In the genomic region with DNA sequence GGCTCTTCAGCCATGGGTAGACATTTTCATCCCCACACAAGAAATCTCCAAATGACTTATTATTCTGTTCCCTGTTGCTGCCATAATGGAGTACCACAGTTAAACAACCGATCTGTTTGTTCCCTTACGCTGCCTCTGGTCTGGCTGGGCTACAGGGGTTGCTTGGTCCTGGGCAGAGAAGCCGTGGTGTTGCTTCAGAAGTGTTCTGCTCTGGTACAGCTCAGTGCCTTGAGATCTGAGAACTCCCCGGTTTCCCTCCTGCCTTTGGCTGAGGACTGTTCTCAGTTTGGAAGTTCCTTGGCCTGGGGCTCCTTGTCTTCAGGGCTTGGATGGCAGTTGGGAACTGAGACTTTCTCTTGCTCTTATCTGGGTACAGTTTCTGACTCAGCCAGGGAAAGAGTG, we compare ENCODE assay signal across 15 mouse cellular contexts. TPM values are rescaled to one million over a fixed set of nuclear protein-coding genes. Genes with fewer than 3 reads are reported as not detected.
DNase-seq lines count a peak whose midpoint lies in the region; ATAC-seq and TF ChIP-seq lines count a peak whose summit lies in the region.
"Had no signal": no experiment of that assay in that cellular context is flagged by ENCODE, and none has a peak within 500 bp of the region (broad histone marks: within the 10 kb centered on the region; RNA-seq: fewer than 3 reads in every experiment).

No protein-coding gene starts in this region.

- no peak for TF ChIP-seq POLR2A in MEL (IDR thresholded peaks at IDR 0.05; ENCODE audit: control insufficient read depth in 1 of 2, insufficient read depth in 1 of 2, low read depth in 1 of 2, low read length in 2 of 2, poor library complexity in 1 of 2)

- TF ChIP-seq EP300 in MEL (IDR thresholded peaks at IDR 0.05; ENCODE audit: low read depth in 1 of 2, low read length in 2 of 2), result no peak
- TF ChIP-seq EP300 in liver, postnatal 0 days (IDR thresholded peaks at IDR 0.05; ENCODE audit: low read depth), result no peak

- peak; percentile 48 for DNase-seq in MEL (ENCODE audit: low read depth, low spot score)
- DNase-seq in NIH3T3 (ENCODE audit: low read depth), result peak; percentile 53
- DNase-seq in liver, postnatal 0 days, result no peak
- no peak for DNase-seq in hindbrain, embryonic 10.5 days (ENCODE audit: low spot score)
- DNase-seq: adrenal gland, adult 8-10 months; cerebellum, postnatal 36 days; lung, postnatal 10 days had no signal

- 51% methylated on average over 4 of the region's 4 CpGs for WGBS in intestine, embryonic 15.5 days
- WGBS in intestine, embryonic 16.5 days, result 56% methylated on average over 4 of the region's 4 CpGs
- 48% methylated on average over 4 of the region's 4 CpGs for WGBS in liver, postnatal 0 days (ENCODE audit: insufficient replicate concordance)
- WGBS in hindbrain, embryonic 10.5 days, result 78% methylated on average over 4 of the region's 4 CpGs
- 80% methylated on average over 4 of the region's 4 CpGs for WGBS in neural tube, embryonic 15.5 days

- TF ChIP-seq CTCF in MEL (IDR thresholded peaks at IDR 0.05 in 2 of 3, conservative IDR thresholded peaks at IDR 0.05 in 1 of 3; ENCODE audit: control insufficient read depth in 1 of 3, insufficient read depth in 1 of 3, low read depth in 2 of 3, low read length in 3 of 3, poor library complexity in 1 of 3, severe bottlenecking in 1 of 3), result no peak
- no peak for TF ChIP-seq CTCF in liver, postnatal 0 days (IDR thresholded peaks at IDR 0.05; ENCODE audit: low read depth)

- no peaks in the 10 kb centered on the region for H3K27me3 ChIP-seq in intestine, embryonic 15.5 days (replicated peaks)
- H3K27me3 ChIP-seq in intestine, embryonic 16.5 days (replicated peaks; ENCODE audit: control insufficient read depth, insufficient read depth, low read length), result no peaks in the 10 kb centered on the region
- no peaks in the 10 kb centered on the region for H3K27me3 ChIP-seq in MEL (ENCODE audit: control insufficient read depth in 1 of 2, insufficient read depth in 2 of 2, low read length in 2 of 2)
- H3K27me3 ChIP-seq in liver, postnatal 0 days (ENCODE audit: insufficient read depth, low read length), result no peaks in the 10 kb centered on the region
- H3K27me3 ChIP-seq in hindbrain, embryonic 10.5 days (ENCODE audit: insufficient read depth, poor library complexity, severe bottlenecking), result peaks cover 21% of the 10 kb centered on the region
- no peaks in the 10 kb centered on the region; the same call in 1 of the 2 replicates for H3K27me3 ChIP-seq in neural tube, embryonic 15.5 days (replicated peaks)
- H3K27me3 ChIP-seq: CH12.LX; hindbrain, embryonic 15.5 days; neural tube, embryonic 13.5 days had no signal

- H3K9ac ChIP-seq in intestine, embryonic 15.5 days, result no peak overlapping the region
- H3K9ac ChIP-seq in intestine, embryonic 16.5 days (ENCODE audit: low read depth, low read length), result no peak overlapping the region
- peak overlapping the region; percentile 32 for H3K9ac ChIP-seq in MEL (ENCODE audit: control insufficient read depth, low read depth, low read length, poor library complexity, severe bottlenecking)
- H3K9ac ChIP-seq in liver, postnatal 0 days (replicated peaks), result no peak overlapping the region
- H3K9ac ChIP-seq in neural tube, embryonic 15.5 days (replicated peaks), result no peak overlapping the region
- H3K9ac ChIP-seq: hindbrain, embryonic 15.5 days; midbrain, embryonic 12.5 days; neural tube, embryonic 13.5 days had no signal

- no peak for ATAC-seq in intestine, embryonic 15.5 days
- no peak for ATAC-seq in intestine, embryonic 16.5 days
- ATAC-seq in liver, postnatal 0 days, result no peak
- ATAC-seq in neural tube, embryonic 15.5 days (ENCODE audit: low FRiP score), result no peak
- ATAC-seq: forebrain, embryonic 16.5 days had no signal

- H3K4me3 ChIP-seq in intestine, embryonic 15.5 days (replicated peaks), result no peak overlapping the region
- no peak overlapping the region for H3K4me3 ChIP-seq in intestine, embryonic 16.5 days (ENCODE audit: low read length)
- H3K4me3 ChIP-seq in MEL (ENCODE audit: control insufficient read depth in 1 of 2, insufficient read depth in 1 of 2, low read depth in 2 of 2, low read length in 2 of 2), result peak overlapping the region; percentile 35 to 54; a peak in 3 of 4 replicates
- H3K4me3 ChIP-seq in liver, postnatal 0 days (ENCODE audit: low read depth, low read length), result no peak overlapping the region
- no peak overlapping the region for H3K4me3 ChIP-seq in hindbrain, embryonic 10.5 days
- H3K4me3 ChIP-seq in neural tube, embryonic 15.5 days (replicated peaks), result no peak overlapping the region
- H3K4me3 ChIP-seq: hindbrain, embryonic 15.5 days; midbrain, embryonic 12.5 days; neural tube, embryonic 13.5 days had no signal

- 0 out of 2 replicates have a peak overlapping the region, but pooled peaks have one; percentile 11 for H3K27ac ChIP-seq in intestine, embryonic 15.5 days
- no peak overlapping the region for H3K27ac ChIP-seq in intestine, embryonic 16.5 days (ENCODE audit: low read length)
- peak overlapping the region; percentile 56 for H3K27ac ChIP-seq in MEL (ENCODE audit: control insufficient read depth, low read depth, low read length)
- peak overlapping the region; percentile 79 for H3K27ac ChIP-seq in liver, postnatal 0 days (ENCODE audit: low read depth)
- no peak overlapping the region for H3K27ac ChIP-seq in hindbrain, embryonic 10.5 days
- H3K27ac ChIP-seq in neural tube, embryonic 15.5 days (replicated peaks), result no peak overlapping the region
- H3K27ac ChIP-seq: hindbrain, embryonic 15.5 days; midbrain, embryonic 12.5 days; neural tube, embryonic 13.5 days had no signal

- peaks cover 21% of the 10 kb centered on the region for H3K4me1 ChIP-seq in intestine, embryonic 15.5 days (replicated peaks)
- peaks cover 16% of the 10 kb centered on the region for H3K4me1 ChIP-seq in intestine, embryonic 16.5 days (ENCODE audit: control insufficient read depth, insufficient read depth, low read length)
- peaks cover 12 to 52% of the 10 kb centered on the region in 2 experiments for H3K4me1 ChIP-seq in MEL (ENCODE audit: control insufficient read depth in 1 of 2, insufficient read depth in 2 of 2, low read length in 2 of 2)
- peaks cover 35% of the 10 kb centered on the region for H3K4me1 ChIP-seq in liver, postnatal 0 days (ENCODE audit: insufficient read depth)
- peaks cover 31% of the 10 kb centered on the region for H3K4me1 ChIP-seq in hindbrain, embryonic 10.5 days (replicated peaks)
- H3K4me1 ChIP-seq in neural tube, embryonic 15.5 days, result peaks cover 16% of the 10 kb centered on the region

- TF ChIP-seq RAD21 in MEL (IDR thresholded peaks at IDR 0.05; ENCODE audit: low read depth, low read length), result no peak

- no peaks in the 10 kb centered on the region for H3K36me3 ChIP-seq in intestine, embryonic 15.5 days
- no peaks in the 10 kb centered on the region for H3K36me3 ChIP-seq in intestine, embryonic 16.5 days (ENCODE audit: control insufficient read depth, insufficient read depth, low read length)
- H3K36me3 ChIP-seq in MEL (ENCODE audit: control insufficient read depth in 1 of 2, insufficient read depth in 2 of 2, low read length in 2 of 2), result peaks cover 0 to 19% of the 10 kb centered on the region in 2 experiments; a peak in 2 of 4 replicates
- no peaks in the 10 kb centered on the region for H3K36me3 ChIP-seq in liver, postnatal 0 days (replicated peaks; ENCODE audit: insufficient read depth, low read length)
- no peaks in the 10 kb centered on the region for H3K36me3 ChIP-seq in hindbrain, embryonic 10.5 days
- H3K36me3 ChIP-seq in neural tube, embryonic 15.5 days, result no peaks in the 10 kb centered on the region
- H3K36me3 ChIP-seq: hindbrain, embryonic 15.5 days; midbrain, embryonic 12.5 days; neural tube, embryonic 13.5 days had no signal

- no peak overlapping the region for H3K4me2 ChIP-seq in intestine, embryonic 15.5 days (replicated peaks)
- H3K4me2 ChIP-seq in intestine, embryonic 16.5 days (ENCODE audit: low read depth, low read length), result no peak overlapping the region
- H3K4me2 ChIP-seq in liver, postnatal 0 days (ENCODE audit: low read depth, low read length), result peak overlapping the region; percentile 7; the same call in 1 of the 2 replicates
- no peak overlapping the region for H3K4me2 ChIP-seq in neural tube, embryonic 15.5 days
- H3K4me2 ChIP-seq: hindbrain, embryonic 15.5 days; midbrain, embryonic 12.5 days; neural tube, embryonic 13.5 days had no signal

- peaks cover 7% of the 10 kb centered on the region for H3K79me2 ChIP-seq in MEL (ENCODE audit: control insufficient read depth, insufficient read depth, low read length, poor library complexity)

- no peaks in the 10 kb centered on the region for H3K9me3 ChIP-seq in intestine, embryonic 15.5 days
- no peaks in the 10 kb centered on the region for H3K9me3 ChIP-seq in intestine, embryonic 16.5 days (ENCODE audit: control insufficient read depth, low read length)
- no peaks in the 10 kb centered on the region for H3K9me3 ChIP-seq in MEL (replicated peaks; ENCODE audit: insufficient read depth, low read length)
- no peaks in the 10 kb centered on the region for H3K9me3 ChIP-seq in liver, postnatal 0 days (ENCODE audit: low read length)
- H3K9me3 ChIP-seq in hindbrain, embryonic 10.5 days, result no peaks in the 10 kb centered on the region
- no peaks in the 10 kb centered on the region for H3K9me3 ChIP-seq in neural tube, embryonic 15.5 days (replicated peaks)
- H3K9me3 ChIP-seq: hindbrain, embryonic 15.5 days; midbrain, embryonic 12.5 days; neural tube, embryonic 13.5 days had no signal

RNA-seq across cellular contexts. Expression of a gene that starts 3.5 kb away (rescaled TPM):
- polyA plus RNA-seq in intestine, embryonic 15.5 days (2015; fragmentation: Nextera tagmentation; extraction: Ambion mirVana), result 22.2 and 24.0 TPM in 2 replicates
- 31.6 and 41.6 TPM in 2 replicates for polyA plus RNA-seq in intestine, embryonic 16.5 days (2015; fragmentation: Nextera tagmentation; extraction: Ambion mirVana)
- 6.9 and 7.8 TPM in 2 replicates for total RNA-seq in MEL (2012; rRNA removed)
- 10 to 100 TPM in 1 of 2 experiments, not detected in 1; 10.8 TPM for polyA plus RNA-seq in MEL (2012; ENCODE audit: insufficient read depth in 1 of 2, insufficient read length in 2 of 2, low read depth in 1 of 2, low replicate concordance in 2 of 2, missing spikeins in 1 of 2)
- 33.0 and 36.5 TPM in 2 replicates for polyA plus RNA-seq in liver, postnatal 0 days (2015; fragmentation: Nextera tagmentation; extraction: Ambion mirVana)
- 4.8 and 5.6 TPM in 2 replicates for polyA plus RNA-seq in hindbrain, embryonic 10.5 days (2016; fragmentation: Nextera tagmentation; extraction: Ambion mirVana)
- 3.3 and 6.4 TPM in 2 replicates for polyA plus RNA-seq in neural tube, embryonic 15.5 days (2015; fragmentation: Nextera tagmentation; extraction: Ambion mirVana)

RNA-seq across cellular contexts. Expression of a gene that starts 57.5 kb away (rescaled TPM):
- 17.0 and 18.2 TPM in 2 replicates for polyA plus RNA-seq in intestine, embryonic 15.5 days (2015; fragmentation: Nextera tagmentation; extraction: Ambion mirVana)
- 17.0 and 20.6 TPM in 2 replicates for polyA plus RNA-seq in intestine, embryonic 16.5 days (2015; fragmentation: Nextera tagmentation; extraction: Ambion mirVana)
- total RNA-seq in MEL (2012; rRNA removed), result 0.12 TPM in 1 of 2 replicates, not detected in the other
- under 1 TPM in 1 of 2 experiments, not detected in 1; 0.25 TPM for polyA plus RNA-seq in MEL (2012; ENCODE audit: insufficient read depth in 1 of 2, insufficient read length in 2 of 2, low read depth in 1 of 2, low replicate concordance in 2 of 2, missing spikeins in 1 of 2)
- polyA plus RNA-seq in liver, postnatal 0 days (2015; fragmentation: Nextera tagmentation; extraction: Ambion mirVana), result 1.3 and 1.7 TPM in 2 replicates
- polyA plus RNA-seq in hindbrain, embryonic 10.5 days (2016; fragmentation: Nextera tagmentation; extraction: Ambion mirVana), result 10.7 and 12.0 TPM in 2 replicates
- polyA plus RNA-seq in neural tube, embryonic 15.5 days (2015; fragmentation: Nextera tagmentation; extraction: Ambion mirVana), result 7.7 and 9.8 TPM in 2 replicates

Comparison
In these comparisons a context has a peak if more than half of its experiments do, and no peak if none do; other contexts are left out.
1. H3K27ac ChIP-seq: peak in intestine, embryonic 15.5 days (single experiment), MEL (single experiment) and liver, postnatal 0 days (single experiment); none in intestine, embryonic 16.5 days (single experiment), hindbrain, embryonic 10.5 days (single experiment) and neural tube, embryonic 15.5 days (single experiment).
2. H3K4me3 ChIP-seq: peak in MEL (2 of 2); none in intestine, embryonic 15.5 days (single experiment), intestine, embryonic 16.5 days (single experiment), liver, postnatal 0 days (single experiment), hindbrain, embryonic 10.5 days (single experiment) and neural tube, embryonic 15.5 days (single experiment).
3. DNase-seq: peak in MEL (single experiment) and NIH3T3 (single experiment); none in liver, postnatal 0 days (single experiment) and hindbrain, embryonic 10.5 days (single experiment).